Mouse (Mus musculus): ENCODE measurements around the gene Dot1l.

Dot1l gene

GRCm38 (mm10) chr10:80754594-80755290 lies at the start of gene Dot1l:
Dot1l (plus strand) TSS chr10:80755206.
- DNase-seq, result peak; percentile 98

GRCm38 (mm10) chr10:80705479-80705878 lies 49.5 kb upstream of the Dot1l start:
- DNase-seq, result no peak

- DNase-seq, result no peak
Observed at GRCm38 (mm10) chr10:80710834-80711233, 44.2 kb upstream of the Dot1l start.

- no peak for DNase-seq
Observed at GRCm38 (mm10) chr10:80717281-80717680, 37.7 kb upstream of the Dot1l start.

- DNase-seq, result no peak
Observed at GRCm38 (mm10) chr10:80727369-80728127, 27.5 kb upstream of the Dot1l start.

GRCm38 (mm10) chr10:80732611-80733101 lies 22.4 kb upstream of the Dot1l start:
- DNase-seq, result peak; percentile 66

- DNase-seq, result peak; percentile 84
Observed at GRCm38 (mm10) chr10:80736731-80737130, 18.3 kb upstream of the Dot1l start.

- DNase-seq, result no peak
Observed at GRCm38 (mm10) chr10:80738657-80739056, 16.3 kb upstream of the Dot1l start.

GRCm38 (mm10) chr10:80741146-80741545 lies 13.9 kb upstream of the Dot1l start:
- DNase-seq, result peak; percentile 65

- DNase-seq, result no peak
Observed at GRCm38 (mm10) chr10:80741634-80742179, 13.3 kb upstream of the Dot1l start.

- peak; percentile 99 for DNase-seq
Observed at GRCm38 (mm10) chr10:80742180-80742978, 12.6 kb upstream of the Dot1l start, which contains the start of gene Ap3d1. Ap3d1 (minus strand) TSS chr10:80742264.

- DNase-seq, result peak; percentile 58
Observed at GRCm38 (mm10) chr10:80744262-80744661, 10.7 kb upstream of the Dot1l start.

- DNase-seq, result peak; percentile 83
Observed at GRCm38 (mm10) chr10:80747410-80747809, 7.6 kb upstream of the Dot1l start.

- no peak for DNase-seq
Observed at GRCm38 (mm10) chr10:80748609-80749008, 6.4 kb upstream of the Dot1l start.

GRCm38 (mm10) chr10:80751188-80751832 lies 3.7 kb upstream of the Dot1l start:
- peak; percentile 53 for DNase-seq

GRCm38 (mm10) chr10:80752079-80752625 lies 2.9 kb upstream of the Dot1l start:
- DNase-seq, result peak; percentile 54

GRCm38 (mm10) chr10:80755291-80756015 lies 447 bp downstream of the Dot1l start:
- no peak for DNase-seq

GRCm38 (mm10) chr10:80756099-80756498 lies 1.1 kb downstream of the Dot1l start:
- DNase-seq, result no peak

GRCm38 (mm10) chr10:80756509-80756908 lies 1.5 kb downstream of the Dot1l start:
- DNase-seq, result no peak

GRCm38 (mm10) chr10:80756967-80757366 lies 2.0 kb downstream of the Dot1l start:
- peak; percentile 54 for DNase-seq

- DNase-seq, result peak; percentile 69
Observed at GRCm38 (mm10) chr10:80757717-80758116, 2.7 kb downstream of the Dot1l start.

Data from cerebellum, adult 11-12 months (tissue).